Mouse (Mus musculus) lung, adult 18-20 months (tissue): ENCODE measurements around the gene Itk.
A peak's percentile ranks its signal among the peaks of the same experiment; 100 is the strongest.

ENCODE experiments used
- DNase-seq, 2 experiments: peaks; one replicate each; pipeline ENCODE4 v3.0.0; 2022; ENCODE audit warnings: mixed read lengths in 2 of 2

Gene Itk

GRCm38 (mm10) chr11:46349681-46350410 lies 39.5 kb downstream of the Itk start:
- DNase-seq = no peak

- DNase-seq = no peak
Measured at GRCm38 (mm10) chr11:46348416-46348815, 40.9 kb downstream of the Itk start.

DNA sequence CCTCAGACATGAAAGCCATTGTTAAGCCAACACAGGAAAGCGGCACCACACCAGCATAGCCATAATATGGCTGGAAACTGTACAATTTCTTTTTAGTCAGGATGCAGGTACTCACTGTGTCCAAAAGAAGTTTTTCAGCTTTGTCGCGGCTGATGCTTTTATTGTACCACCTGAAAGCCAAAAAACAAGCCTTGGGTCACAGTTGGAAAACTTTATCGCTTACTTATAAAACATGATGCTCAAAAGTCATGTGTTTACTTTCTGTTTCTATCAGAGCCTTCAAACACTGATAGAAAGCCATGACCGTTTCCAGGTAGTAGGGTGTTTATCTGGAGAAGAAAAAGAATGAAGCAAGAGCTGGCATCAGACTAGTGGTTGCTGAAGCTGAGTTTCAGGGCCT lies 41.6 kb downstream of the Itk start:
- no peak for DNase-seq

GRCm38 (mm10) chr11:46343886-46344546 lies 45.3 kb downstream of the Itk start:
- DNase-seq = no peak

DNA sequence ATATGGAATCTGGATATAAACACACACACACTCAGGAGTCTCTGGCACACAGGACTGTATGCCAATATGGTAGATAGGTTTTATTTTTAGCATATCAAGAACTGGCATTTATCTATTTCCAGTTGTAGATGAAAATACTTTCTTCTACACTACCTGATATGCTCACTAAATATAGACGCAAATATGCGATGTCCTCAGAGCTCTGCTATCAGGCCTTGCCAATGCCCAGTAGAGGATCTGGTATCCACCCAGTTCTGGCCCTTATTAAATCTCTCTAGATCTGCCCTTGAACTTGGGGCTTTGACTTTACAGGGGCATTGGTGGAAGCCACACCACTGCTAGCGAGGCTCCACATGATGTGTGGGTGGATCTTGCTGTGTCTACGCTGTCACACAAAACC lies 47.4 kb downstream of the Itk start:
- no peak for DNase-seq

GRCm38 (mm10) chr11:46336020-46336419 lies 53.3 kb downstream of the Itk start:
- DNase-seq = no peak

GRCm38 (mm10) chr11:46332217-46332616 lies 57.1 kb downstream of the Itk start:
- no peak for DNase-seq

DNA sequence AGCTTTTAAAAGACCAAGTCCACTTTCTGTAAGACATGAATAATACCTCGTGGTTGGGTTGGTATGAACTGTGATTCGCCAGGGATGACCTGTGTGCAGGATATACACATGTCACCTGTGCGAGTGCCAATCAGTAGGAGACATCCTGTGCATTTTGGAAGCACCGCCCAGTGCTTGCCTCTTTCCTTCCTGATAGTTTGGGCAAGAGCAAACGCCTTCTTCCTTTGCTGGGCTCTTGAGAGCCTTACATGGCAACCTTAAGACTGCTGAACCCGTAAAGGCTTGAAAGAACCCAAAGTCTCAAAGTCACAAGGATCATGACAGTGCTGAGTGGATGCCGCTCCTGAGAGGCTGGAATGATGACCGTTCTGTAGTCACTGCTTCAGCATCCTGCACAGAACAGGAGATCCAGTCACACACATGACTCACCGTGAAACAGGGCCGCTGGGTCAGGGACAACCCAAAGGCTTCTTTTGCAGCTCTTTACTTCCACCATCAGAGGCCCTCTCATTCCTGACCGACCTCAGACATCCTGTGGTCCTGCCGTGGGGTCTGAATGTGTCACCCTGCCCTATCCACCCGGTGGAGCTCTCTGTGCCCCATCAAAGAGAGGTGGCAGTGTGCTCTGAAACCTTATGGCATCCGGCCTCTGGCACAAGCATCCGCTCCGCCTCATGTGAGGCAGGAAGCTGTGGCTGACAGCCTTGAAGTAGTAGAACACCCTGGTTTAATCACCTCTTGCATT lies 62.9 kb downstream of the Itk start:
- no peak for DNase-seq

GRCm38 (mm10) chr11:46321559-46321958 lies 67.8 kb downstream of the Itk start:
- no peak for DNase-seq

GRCm38 (mm10) chr11:46314534-46314933 lies 74.8 kb downstream of the Itk start:
- DNase-seq = peak; percentile 23 to 30

GRCm38 (mm10) chr11:46313851-46314250 lies 75.5 kb downstream of the Itk start:
- no peak for DNase-seq

DNA sequence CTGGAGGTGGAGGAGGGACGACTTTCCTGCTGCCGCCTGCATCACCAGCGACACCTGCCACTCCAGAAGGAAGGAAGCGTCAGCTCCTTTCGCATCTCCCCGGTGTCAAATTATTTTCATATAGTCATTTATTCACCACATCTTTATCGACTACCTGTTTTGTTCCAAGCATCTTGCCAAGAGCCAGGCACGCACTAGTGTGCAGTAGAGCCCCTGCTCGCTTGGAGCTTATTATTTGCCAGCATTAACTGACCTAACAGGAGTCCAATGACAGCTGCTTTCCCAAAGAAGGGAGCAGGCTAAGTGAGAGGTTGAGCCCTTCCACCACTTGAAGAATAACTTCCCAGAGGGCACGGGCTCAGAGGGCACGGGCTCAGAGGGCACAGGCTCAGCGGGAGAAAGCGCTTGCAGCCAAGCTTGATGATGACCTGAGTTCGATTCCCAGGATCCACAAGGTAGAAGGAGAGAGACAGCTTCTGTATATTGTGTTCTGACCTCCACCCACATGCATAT lies 76.7 kb downstream of the Itk start, which contains the start of gene Cyfip2:
Gene Cyfip2, minus strand, starts transcription at position 337 of the 513 bp plus-strand sequence.
- no peak for DNase-seq

DNA sequence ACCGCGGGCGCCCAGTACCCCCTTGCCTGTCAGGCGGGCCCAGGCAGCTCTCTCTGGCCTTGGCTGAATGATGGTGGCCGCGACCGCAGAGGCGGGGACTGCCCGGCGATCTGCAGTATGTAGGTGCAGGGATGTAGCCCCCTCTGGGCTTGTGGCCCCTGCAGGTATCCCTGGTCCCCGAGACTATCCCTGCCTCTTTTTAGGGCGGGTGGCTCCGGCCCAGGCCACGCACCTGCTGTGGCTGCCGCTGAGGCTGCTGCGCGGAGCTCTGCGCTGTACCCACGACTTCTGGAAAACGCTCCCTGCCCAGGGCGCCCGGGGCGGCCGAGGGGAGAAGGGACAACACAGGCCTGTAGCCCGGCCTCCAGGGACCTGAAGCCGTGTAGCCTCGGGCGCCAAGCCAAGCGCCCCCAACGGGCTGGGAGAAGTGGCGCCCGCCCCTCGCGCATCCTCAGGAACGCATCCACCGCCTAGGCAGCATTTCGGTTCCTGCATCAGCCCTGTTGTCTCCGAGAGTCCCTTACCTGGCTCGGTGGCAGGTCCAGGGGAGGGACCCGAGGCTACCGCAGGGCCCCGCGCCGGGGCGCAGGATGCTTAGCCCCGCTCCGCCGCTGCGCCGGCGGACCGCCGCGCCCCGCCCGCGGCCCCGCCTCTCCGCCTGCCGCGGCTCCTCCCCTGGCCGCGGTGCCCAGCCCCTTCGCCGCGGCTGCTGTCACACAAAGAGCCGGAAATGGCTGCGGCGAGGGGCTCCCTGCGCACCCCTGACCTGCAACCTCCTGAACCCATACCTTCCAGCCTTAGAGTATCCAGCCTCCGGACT lies 77.4 kb downstream of the Itk start:
- DNase-seq = peak; percentile 36 to 44

GRCm38 (mm10) chr11:46311181-46311702 lies 78.1 kb downstream of the Itk start:
- peak; percentile 24 to 45 for DNase-seq

DNA sequence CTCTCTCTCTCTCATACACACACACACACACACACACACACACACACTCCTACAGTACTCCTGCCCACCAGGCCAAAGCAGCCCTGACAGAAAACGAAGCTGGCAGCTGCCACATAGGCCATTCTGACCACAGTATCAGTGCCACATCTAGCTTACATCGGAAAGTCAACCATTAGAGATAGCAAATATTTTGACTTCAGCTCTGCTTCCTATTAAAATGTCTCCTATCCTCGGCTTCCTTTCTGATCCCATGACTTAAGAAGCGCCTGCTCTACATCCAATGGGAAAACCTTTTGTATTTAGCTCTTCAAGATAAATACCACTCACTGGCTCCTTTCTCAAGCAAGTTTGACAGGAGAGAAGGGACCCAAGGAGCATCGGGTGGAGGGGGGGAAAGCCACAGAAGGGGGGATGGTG lies 78.7 kb downstream of the Itk start:
- DNase-seq = no peak

DNA sequence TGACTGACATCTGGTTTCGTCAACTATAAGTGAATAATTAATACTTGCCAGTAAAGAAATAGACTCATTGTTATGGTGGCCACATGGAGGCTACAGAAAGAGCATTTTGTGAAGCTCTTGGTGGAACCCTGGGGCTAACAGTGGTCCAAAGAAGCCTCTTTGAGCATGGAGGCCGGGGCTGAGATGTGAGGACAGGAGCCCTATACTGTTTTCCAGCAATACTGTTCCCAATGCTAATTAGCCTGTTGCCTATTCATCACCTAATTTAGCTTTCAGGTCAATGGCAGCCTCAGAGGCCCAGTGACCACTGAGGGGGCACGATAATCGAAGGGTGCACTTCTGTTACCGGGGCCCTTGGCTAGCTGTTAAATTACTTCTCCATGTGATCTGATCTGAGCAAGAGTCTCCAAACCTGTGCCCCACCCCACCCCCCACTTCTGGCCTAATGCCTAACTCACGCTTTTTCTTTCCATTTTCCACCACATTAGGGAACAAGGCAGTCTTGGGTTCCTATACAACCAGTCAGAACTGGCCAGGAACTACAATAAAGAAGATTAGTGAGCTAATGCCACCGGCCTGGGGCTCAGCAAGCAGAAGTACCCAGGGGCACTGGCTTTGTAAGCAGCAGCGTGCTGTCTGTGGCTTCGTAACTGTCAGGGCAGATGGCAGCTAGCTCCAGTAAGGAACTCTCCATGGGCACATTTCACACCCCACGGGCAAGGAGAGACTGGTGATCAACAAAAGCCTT lies 79.3 kb downstream of the Itk start:
- DNase-seq = no peak

DNA sequence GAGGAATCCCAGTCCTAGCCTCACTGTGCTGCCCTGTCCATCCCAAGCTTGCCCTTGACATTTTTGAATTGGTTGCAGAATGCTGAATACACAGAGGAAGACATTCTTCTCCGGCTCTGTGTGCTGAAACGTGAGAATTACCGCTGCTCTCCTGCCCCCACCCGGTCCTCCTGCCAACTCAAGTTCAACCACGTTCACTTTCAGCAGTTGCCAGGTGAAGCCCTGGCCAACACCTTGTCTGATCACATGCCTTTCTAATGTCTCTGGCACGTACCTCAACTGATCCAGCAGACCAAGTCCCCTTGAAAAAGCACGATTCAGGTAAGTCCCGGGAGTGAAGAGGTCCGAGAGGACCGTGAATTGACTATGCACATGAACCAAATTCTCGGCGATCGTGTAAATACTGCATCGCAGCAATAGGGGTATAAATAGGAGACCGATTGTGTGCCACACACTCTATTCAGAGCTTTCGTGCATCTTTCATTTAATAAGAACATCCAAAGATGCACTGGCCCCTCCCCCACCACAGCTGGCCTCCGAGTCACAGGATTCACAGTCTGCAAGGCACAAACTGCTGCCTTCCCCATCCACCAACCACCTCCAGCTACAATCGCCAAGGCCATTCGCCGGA lies 80.1 kb downstream of the Itk start:
- DNase-seq = peak; percentile 55 to 69

DNA sequence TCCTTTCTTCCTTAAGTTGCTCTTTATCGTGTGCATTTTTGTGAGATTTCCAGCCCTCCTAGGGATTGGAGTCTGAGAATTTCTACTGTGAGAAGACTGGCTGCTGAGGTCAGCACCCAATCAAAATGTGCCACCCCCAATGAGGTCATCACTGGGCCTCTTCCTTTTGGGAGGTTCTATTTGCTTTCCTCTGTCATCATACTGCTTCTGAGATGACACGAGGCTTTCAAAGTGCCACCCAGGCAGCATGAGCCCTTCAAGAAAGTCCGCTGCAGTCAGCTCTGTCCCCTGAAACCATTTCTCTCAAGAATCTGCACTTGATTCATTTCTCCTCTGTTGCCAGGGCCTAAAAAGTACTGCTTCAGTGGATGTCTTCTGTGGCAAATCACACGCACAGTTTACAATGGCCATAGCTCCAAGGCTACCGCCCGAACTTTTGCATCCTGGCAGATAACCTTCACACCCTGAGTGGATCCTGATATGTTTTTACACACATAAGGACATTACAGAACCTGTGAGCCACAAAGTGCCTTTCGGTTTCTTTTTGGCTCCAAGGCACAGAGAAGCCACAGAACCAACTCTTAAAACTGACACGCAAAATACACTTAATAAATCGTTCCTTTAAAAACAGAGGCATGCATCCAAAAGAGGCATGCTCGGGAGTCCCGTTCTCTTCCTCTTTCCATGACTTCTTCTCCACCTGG lies 80.9 kb downstream of the Itk start:
- DNase-seq = no peak

DNA sequence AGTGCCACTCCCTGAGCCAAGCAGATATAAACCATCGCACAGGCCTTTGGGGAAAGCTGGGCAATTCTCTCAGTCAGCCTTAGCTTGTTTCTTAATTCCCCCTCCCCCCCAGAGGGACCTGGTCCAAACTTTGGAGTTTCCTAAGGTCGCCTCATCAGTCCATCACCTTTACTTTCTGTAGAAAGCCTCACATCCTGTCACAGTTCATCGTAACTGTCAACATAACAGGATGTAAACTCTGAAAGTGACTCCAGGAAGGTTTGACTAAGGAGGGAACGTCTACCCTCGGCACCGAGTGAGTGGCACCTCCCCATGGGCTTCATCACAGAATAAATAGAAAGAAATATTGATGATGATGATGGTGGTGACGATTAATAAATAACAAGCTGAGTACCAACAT lies 81.5 kb downstream of the Itk start:
- DNase-seq = no peak

- DNase-seq = no peak
Measured at GRCm38 (mm10) chr11:46306776-46307175, 82.5 kb downstream of the Itk start.
